Mouse (Mus musculus): ENCODE data around the gene Gm11037. TPM values are rescaled to one million over a fixed set of nuclear protein-coding genes. Genes with fewer than 3 reads are reported as not detected.

Gene Gm11037
- polyA plus RNA-seq (2012; ENCODE audit: low replicate concordance): not detected in 2 replicates

GRCm38 (mm10) chr2:131132930-131133547, at the start of gene Gm11037:
Gene Gm11037, plus strand, starts transcription at chr2:131133497.

DNA sequence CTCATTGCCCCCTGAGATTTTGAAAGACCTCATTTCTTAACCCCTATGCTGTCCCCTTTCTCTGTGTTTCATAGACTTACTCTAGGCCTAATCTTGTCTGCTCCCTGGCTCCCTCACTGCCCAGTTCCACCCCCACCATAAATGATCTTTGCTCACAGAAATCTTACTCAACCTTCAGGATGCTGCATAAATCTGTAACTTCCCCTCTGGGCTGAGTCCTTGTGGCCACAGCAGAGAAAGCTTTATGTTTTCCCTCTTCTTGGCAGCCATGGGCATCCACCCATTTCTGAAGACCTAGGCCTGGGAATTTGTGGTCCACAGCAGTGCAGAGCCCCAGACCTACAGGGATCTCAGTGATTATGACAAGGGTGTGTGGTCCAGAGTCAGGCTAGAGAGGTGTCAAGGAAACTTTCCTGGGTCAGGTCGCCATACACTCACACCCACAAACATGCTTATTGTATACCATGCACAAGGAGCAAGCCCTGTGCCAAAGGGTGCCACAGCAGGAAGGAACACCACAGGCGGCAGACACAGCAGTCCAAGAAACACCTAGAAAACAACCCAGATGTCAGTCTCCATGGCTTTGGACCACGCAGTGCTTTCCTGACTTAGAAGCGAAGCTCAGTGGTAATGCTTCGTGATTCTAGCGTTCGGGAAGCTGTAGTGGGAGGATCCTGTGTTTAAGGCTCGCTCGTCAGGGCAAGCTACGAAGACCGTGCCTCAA, 46.5 kb upstream of the Gm11037 start, which contains the start of gene Siglec1:
Gene Siglec1 (minus strand): TSS at position 99 of the 724 bp plus-strand sequence.

GRCm38 (mm10) chr2:131127161-131127730, 6.1 kb upstream of the Gm11037 start, which contains the start of gene Hspa12b:
Gene Hspa12b, plus strand, starts transcription at chr2:131127280.

DNA sequence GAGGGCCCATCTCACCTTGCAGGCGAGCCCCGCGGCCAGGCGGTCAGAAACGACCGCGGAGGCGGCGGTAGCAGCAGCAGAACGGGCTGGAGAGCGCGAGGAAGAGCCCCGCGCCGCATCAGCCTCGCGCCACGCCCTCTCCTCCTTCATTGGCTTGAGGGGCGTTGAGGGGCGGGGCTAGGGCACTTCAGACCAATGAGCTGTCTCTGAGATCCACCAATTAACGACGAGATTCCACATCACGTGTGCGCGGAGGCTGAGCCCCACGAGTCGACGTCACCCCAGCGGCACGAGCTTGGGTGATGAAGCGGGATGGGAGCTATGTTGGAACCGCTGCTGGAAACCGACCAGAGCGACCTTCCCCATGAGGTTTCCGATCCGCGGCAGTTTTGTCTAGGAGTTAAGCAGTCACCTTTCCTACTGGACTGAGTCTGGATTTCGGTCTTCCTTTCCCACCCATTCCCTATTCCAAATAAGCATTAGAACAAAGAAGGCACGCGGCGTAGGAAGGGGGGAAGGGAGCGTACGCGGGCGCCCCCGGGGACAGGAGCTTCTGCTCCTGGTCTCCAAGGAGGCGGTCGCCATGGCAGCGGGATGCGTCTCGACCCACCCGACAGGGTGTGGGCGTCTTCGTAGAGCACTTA, 26.8 kb downstream of the Gm11037 start, which contains the start of gene 1700037H04Rik:
Gene 1700037H04Rik (minus strand): TSS at position 144 of the 644 bp plus-strand sequence.

DNA sequence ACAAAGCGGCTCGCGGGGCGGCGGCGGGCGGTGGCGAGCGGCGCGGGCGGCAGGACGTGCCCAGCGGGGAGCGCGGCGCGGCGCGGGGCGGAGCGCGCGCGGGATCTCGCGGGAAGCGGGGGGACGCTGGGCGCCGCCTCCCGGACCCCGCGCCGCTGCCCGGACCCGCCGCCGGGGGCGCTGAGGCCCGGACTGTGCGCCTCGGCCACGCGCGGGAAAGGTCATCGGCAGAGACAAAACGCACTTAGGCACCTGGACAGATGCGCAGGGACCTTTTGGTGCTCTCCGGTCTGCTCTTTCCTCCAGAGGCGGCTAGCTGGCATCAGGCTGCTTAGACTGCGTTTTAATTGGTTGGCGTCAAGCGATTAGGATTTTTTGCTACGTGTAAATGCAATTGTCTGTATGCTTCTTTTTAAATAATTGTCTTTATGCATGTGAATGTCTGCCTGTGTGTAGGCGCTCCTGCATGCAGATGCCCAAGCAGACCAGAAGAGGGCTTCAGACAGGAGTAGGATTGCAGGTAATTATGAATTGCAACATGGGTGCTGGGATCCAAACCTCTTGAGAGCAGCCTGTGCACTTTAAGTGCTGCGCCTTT, 46.8 kb downstream of the Gm11037 start, which contains the start of gene Cenpb:
Gene Cenpb (minus strand): TSS at position 78 of the 598 bp plus-strand sequence.

Other genes starting within 250 kb of the Gm11037 start
- gene 4930402H24Rik, start 227.1 kb upstream of the Gm11037 start, polyA plus RNA-seq (2012; ENCODE audit: low replicate concordance): 5.3 and 8.8 TPM in 2 replicates
- gene Atrn, start 227.0 kb upstream of the Gm11037 start, polyA plus RNA-seq (2012; ENCODE audit: low replicate concordance): 1.9 and 3.6 TPM in 2 replicates
- 0.84 and 8.2 TPM in 2 replicates for gene Gfra4, start 90.4 kb upstream of the Gm11037 start, polyA plus RNA-seq (2012; ENCODE audit: low replicate concordance)
- 0.52 TPM in 1 of 2 replicates, not detected in the other for gene Adam33, start 69.7 kb upstream of the Gm11037 start, polyA plus RNA-seq (2012; ENCODE audit: low replicate concordance)
- gene Siglec1, start 46.7 kb upstream of the Gm11037 start, polyA plus RNA-seq (2012; ENCODE audit: low replicate concordance): 2.5 and 10.5 TPM in 2 replicates
- 0.67 and 1.5 TPM in 2 replicates for gene Hspa12b, start 6.2 kb upstream of the Gm11037 start, polyA plus RNA-seq (2012; ENCODE audit: low replicate concordance)
- 131 and 446 TPM in 2 replicates for gene 1700037H04Rik, start 26.6 kb downstream of the Gm11037 start, polyA plus RNA-seq (2012; ENCODE audit: low replicate concordance)
- gene Cenpb, start 46.6 kb downstream of the Gm11037 start, polyA plus RNA-seq (2012; ENCODE audit: low replicate concordance): 122 and 141 TPM in 2 replicates
- gene Cdc25b, start 53.5 kb downstream of the Gm11037 start, polyA plus RNA-seq (2012; ENCODE audit: low replicate concordance): 36.7 and 88.5 TPM in 2 replicates
- gene Spef1, start 53.8 kb downstream of the Gm11037 start, polyA plus RNA-seq (2012; ENCODE audit: low replicate concordance): 1.4 and 2.1 TPM in 2 replicates
- gene Ap5s1, start 73.6 kb downstream of the Gm11037 start, polyA plus RNA-seq (2012; ENCODE audit: low replicate concordance): 1.4 and 21.7 TPM in 2 replicates
- gene Mavs, start 100.6 kb downstream of the Gm11037 start, polyA plus RNA-seq (2012; ENCODE audit: low replicate concordance): 5.7 and 22.4 TPM in 2 replicates
- 9.1 and 12.5 TPM in 2 replicates for gene Pank2, start 129.0 kb downstream of the Gm11037 start, polyA plus RNA-seq (2012; ENCODE audit: low replicate concordance)
- 0.96 and 1.4 TPM in 2 replicates for gene Rnf24, start 219.4 kb downstream of the Gm11037 start, polyA plus RNA-seq (2012; ENCODE audit: low replicate concordance)

Measured in leukemia stem cell, adult 10-12 weeks (primary cell).